Mouse (Mus musculus) gastrocnemius, postnatal 10 days (tissue): ENCODE measurements around the gene Prps2. TPM values are rescaled to one million over a fixed set of nuclear protein-coding genes. Genes with fewer than 3 reads are reported as not detected.
"Not testable (repeated sequence)": the region's sequence is repeated elsewhere in the genome, so short reads cannot be mapped to it uniquely, and the experiment has no call there.

Experiments
- DNase-seq: peaks from one replicate; pipeline ENCODE4 v3.0.0; 2021; ENCODE audit warnings: mixed read lengths
- total RNA-seq, 2 experiments: library from RNA; stranded (reverse); gene quantifications; 2 replicates each; pipeline ENCODE4 v1.2.3; 2021

Gene Prps2
- total RNA-seq, 2 experiments from 2014 or later, result 3.8 to 7.2 TPM

GRCm38 (mm10) chrX:167323742-167324141 is 58.8 kb downstream of the Prps2 start:
- DNase-seq, result no peak

- no peak for DNase-seq
Measured at GRCm38 (mm10) chrX:167321233-167321806, 61.2 kb downstream of the Prps2 start.

DNA sequence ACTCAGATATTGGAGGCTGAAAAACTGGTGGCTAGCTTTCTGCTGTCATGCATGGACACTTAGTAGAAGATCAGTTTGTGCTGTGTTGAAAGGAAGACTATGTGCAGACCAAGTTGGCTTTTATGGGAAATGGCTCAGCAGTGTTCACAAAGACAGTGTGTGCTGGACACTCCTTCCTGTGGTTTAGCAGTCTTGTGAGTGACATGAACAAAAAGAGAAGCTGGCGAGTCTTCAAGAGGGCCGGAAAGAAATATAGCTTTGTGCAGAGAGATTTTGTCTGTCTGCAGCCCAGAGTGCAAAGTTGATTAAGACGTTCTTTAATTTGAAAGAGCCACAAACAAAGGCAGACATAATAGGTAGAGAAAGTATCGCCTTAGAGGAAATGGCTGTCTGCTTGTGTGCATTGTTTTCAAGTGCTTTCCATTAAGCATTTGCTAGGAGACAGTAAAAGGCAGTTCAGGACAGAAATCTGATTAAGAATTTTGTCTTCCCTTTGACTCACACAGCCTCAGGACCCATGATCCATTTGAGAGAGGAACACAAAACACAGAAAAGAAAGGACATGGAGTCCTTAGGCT is 63.6 kb downstream of the Prps2 start:
- no peak for DNase-seq

DNA sequence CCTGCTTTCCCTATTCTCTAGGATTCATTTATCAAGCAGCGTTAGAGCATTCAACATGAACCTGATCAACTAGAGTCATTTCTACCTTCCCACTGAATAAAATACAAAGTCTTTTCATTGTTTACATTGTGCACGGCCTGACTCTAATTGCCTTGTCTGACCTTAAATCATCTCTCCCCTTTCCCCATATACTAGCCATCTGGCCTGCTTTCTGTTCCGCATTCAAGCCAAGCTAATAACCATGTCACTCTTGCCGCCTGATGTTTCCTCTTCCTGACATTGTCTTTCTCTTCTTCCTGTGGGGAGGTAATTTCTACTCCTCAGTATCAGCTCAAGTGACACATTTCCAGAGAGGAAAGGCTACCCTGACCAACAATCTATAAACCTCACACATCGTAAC is 66.8 kb downstream of the Prps2 start:
- DNase-seq, result no peak

- DNase-seq, result no peak
Measured at GRCm38 (mm10) chrX:167315093-167315726, 67.3 kb downstream of the Prps2 start.

GRCm38 (mm10) chrX:167302061-167302460 is 80.5 kb downstream of the Prps2 start:
- DNase-seq, result not testable (repeated sequence)

Other genes with a start within 250 kb of the Prps2 start
- 100 to 1,000 TPM; 492 to 589 TPM for gene Tmsb4x, start 173.4 kb downstream of the Prps2 start, total RNA-seq
- 1 to 10 TPM in 1 of 2 experiments, under 1 TPM in 1; 0.99 to 1.6 TPM for gene Tlr8, start 118.4 kb downstream of the Prps2 start, total RNA-seq
- gene Tlr7, start 52.2 kb downstream of the Prps2 start, total RNA-seq, result 1 to 10 TPM; 1.1 to 2.9 TPM